Mouse (Mus musculus) liver, embryonic 13.5 days (tissue): ENCODE results near the gene Cfap100. TPM values are rescaled to one million over a fixed set of nuclear protein-coding genes. Genes with fewer than 3 reads are reported as not detected.

Experiments
- ATAC-seq: fragments of 200-750 bp; cut with Nextera tagmentation; 2 replicates; pipeline ENCODE4 v1.8.0; 2017; ENCODE audit warnings: low read depth, mild to moderate bottlenecking, moderate number of reproducible peaks, moderate library complexity
- DNase-seq: peaks from one replicate; pipeline ENCODE4 v3.0.0; 2022
- H3K27ac ChIP-seq: fragments of 300-500 bp; sonication (generic); 2 replicates; pipeline ENCODE4 v1.5.1; 2015; ENCODE audit warnings: moderate library complexity, mild to moderate bottlenecking, inconsistent platforms
- H3K27me3 ChIP-seq: fragments of 300-500 bp; sonication (generic); 2 replicates; pipeline ENCODE4 v1.6.1; 2015; ENCODE audit warnings: mild to moderate bottlenecking, inconsistent platforms
- H3K36me3 ChIP-seq: fragments of 300-500 bp; sonication (generic); 2 replicates; pipeline ENCODE4 v1.6.1; 2015; ENCODE audit warnings: mild to moderate bottlenecking, inconsistent platforms
- H3K4me1 ChIP-seq: fragments of 300-500 bp; sonication (generic); replicated peaks from 2 replicates; pipeline ENCODE4 v1.6.1; 2015; ENCODE audit warnings: inconsistent platforms
- H3K4me2 ChIP-seq: fragments of 300-500 bp; sonication (generic); 2 replicates; pipeline ENCODE4 v1.6.1; 2015; ENCODE audit warnings: inconsistent platforms, mild to moderate bottlenecking, moderate library complexity
- H3K4me3 ChIP-seq: fragments of 300-500 bp; sonication (generic); replicated peaks from 2 replicates; pipeline ENCODE4 v1.5.1; 2015; ENCODE audit warnings: mild to moderate bottlenecking, inconsistent platforms
- H3K9ac ChIP-seq: fragments of 300-500 bp; sonication (generic); 2 replicates; pipeline ENCODE4 v1.6.1; 2015; ENCODE audit warnings: mild to moderate bottlenecking, inconsistent platforms
- H3K9me3 ChIP-seq: fragments of 300-500 bp; sonication (generic); replicated peaks from 2 replicates; pipeline ENCODE4 v1.6.1; 2016; ENCODE audit warnings: inconsistent platforms
- WGBS: fragments of 180-500 bp; shearing (Covaris S2); methylation state at CpG from one replicate; pipeline ENCODE4 v1.1.7; 2015; ENCODE audit not compliant: insufficient replicate concordance; 5-methylcytosine and 5-hydroxymethylcytosine counted together
- polyA plus RNA-seq: library from polyadenylated mRNA; unstranded; fragments of >200 nt; fragmentation: Nextera tagmentation; extraction: Ambion mirVana; gene quantifications from 2 replicates; pipeline ENCODE4 v1.2.1, GENCODE M21; 2015

Cfap100 gene
- polyA plus RNA-seq, 1 experiment from 2014 or later: not detected

DNA sequence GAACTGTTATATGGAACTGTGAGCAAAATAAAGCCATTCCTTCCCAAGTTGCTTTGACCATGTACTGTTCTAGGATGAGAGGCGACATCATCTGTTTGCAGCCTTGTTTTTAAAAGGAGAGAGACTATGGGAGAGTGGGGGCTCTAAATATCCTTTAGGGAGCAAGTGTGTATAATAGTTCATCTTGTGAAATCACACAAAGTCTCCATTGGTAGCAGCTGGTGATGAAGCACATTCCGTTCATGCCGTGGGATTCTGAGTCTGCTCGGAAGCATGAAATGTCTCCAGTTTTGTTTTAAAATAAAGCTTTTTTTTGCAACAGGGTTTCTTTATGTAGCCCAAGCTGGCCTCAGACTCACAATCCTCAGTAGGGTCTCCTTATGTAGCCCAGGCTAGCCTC lies 2.6 kb downstream of the Cfap100 start:
- H3K4me1 ChIP-seq: peaks cover 14% of the 10 kb centered on the region
- H3K36me3 ChIP-seq: no peaks in the 10 kb centered on the region
- peaks cover 22% of the 10 kb centered on the region for H3K27me3 ChIP-seq
- DNase-seq: no peak
- no peak overlapping the region for H3K4me3 ChIP-seq
- no peaks in the 10 kb centered on the region for H3K9me3 ChIP-seq
- WGBS: 75% methylated on average over 4 of the region's 4 CpGs
- H3K9ac ChIP-seq: no peak overlapping the region
- no peak for ATAC-seq
- H3K27ac ChIP-seq: no peak overlapping the region
- H3K4me2 ChIP-seq: no peak overlapping the region

DNA sequence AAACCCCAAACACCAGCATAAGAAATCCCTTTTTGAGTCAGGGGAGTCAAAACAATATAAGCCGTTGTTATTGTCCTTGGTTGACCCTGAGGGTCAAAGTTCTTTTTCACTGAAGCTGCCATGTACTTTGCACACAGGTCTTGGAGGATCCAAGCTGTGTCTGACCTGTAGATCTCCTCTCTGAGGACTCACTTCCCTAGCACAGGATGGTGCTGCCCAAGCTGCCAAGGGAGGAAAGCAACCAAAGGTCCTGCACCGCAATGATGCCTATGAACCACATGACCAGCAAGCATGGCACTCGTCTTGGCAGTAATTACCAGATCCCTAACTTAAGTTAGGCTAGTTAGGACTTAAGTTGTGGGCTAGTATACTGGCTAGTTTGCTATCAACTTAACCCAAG lies 3.2 kb downstream of the Cfap100 start:
- WGBS: 51% methylated on average over 3 of the region's 3 CpGs
- H3K27me3 ChIP-seq: peaks cover 22% of the 10 kb centered on the region
- H3K36me3 ChIP-seq: no peaks in the 10 kb centered on the region
- no peak overlapping the region for H3K4me3 ChIP-seq
- H3K9me3 ChIP-seq: no peaks in the 10 kb centered on the region
- no peak overlapping the region for H3K9ac ChIP-seq
- H3K27ac ChIP-seq: no peak overlapping the region
- H3K4me1 ChIP-seq: peaks cover 14% of the 10 kb centered on the region
- H3K4me2 ChIP-seq: no peak overlapping the region
- no peak for ATAC-seq
- DNase-seq: no peak

DNA sequence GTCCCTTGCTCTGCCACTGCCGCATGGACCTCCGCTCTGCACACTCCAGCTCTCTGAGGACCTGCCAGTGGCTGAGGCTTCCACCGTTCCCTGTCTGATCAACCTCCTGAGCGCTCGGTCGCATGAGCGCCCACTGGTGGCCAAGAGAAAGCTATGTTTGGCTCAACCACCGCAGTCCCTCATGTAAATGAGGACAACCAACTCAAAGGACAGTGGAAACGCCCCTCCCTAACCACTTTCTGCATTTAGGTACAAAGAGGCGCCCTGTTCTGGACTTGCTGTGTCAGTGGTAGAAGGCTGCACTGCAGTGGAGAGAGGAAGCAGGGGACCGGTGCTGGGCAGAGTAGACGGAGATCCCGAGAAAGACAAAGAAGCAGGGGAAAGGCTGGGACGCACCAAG lies 6.0 kb downstream of the Cfap100 start:
- Histone ChIP-seq H3K4me2 (peak overlapping the region; percentile 45), H3K9me3 (no peaks in the 10 kb centered on the region), H3K4me1 (peaks cover 7% of the 10 kb centered on the region), H3K4me3 (no peak overlapping the region), H3K27me3 (peaks cover 11% of the 10 kb centered on the region), H3K36me3 (no peaks in the 10 kb centered on the region), H3K9ac (no peak overlapping the region), H3K27ac (no peak overlapping the region)
- 6% methylated on average over 14 of the region's 14 CpGs for WGBS
- DNase-seq: peak; percentile 58
- ATAC-seq: peak; percentile 77

DNA sequence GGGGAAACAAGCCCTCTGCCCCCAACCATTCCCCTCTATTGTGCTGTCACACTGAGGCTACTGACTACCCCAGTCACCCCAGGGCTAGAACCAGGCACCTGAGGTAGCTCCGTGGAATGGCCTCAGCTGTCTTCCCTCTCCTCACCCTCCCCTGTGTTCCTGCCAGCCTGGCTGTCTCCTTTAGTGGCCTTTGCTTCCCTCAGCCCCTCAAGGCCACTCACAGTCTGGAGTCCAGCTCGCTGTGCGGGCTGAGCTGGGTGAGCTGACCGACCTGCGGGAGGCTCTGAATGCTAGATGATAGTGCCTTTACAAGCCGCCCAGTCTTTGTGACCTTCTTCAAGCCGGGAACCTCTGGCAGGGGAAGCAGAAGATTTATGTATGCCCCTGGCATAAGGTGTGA lies 16.7 kb downstream of the Cfap100 start:
- Histone ChIP-seq H3K27me3 (no peaks in the 10 kb centered on the region), H3K4me2 (no peak overlapping the region), H3K36me3 (no peaks in the 10 kb centered on the region), H3K9me3 (no peaks in the 10 kb centered on the region), H3K4me3 (no peak overlapping the region), H3K27ac (no peak overlapping the region), H3K4me1 (no peaks in the 10 kb centered on the region), H3K9ac (no peak overlapping the region)
- DNase-seq (no peak), ATAC-seq (no peak)
- 69% methylated on average over 7 of the region's 7 CpGs for WGBS

DNA sequence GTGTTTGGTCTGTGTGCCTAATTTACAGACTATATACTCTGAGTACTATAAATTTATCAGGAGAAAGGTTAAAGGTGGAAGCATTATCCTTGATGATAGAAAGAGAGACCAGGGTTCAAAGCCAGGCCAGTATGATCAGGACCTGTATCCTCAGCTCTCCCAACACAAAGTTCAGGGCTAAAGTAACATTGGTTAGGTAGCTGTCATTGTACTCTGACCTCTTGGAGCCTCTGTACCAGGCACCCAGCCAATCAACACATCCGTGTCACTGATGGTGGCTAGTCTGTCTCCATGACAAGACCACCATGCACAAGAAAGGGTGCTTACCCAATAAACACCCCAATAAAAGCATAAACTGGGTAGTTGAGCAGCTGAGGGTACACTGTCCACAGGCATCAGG lies 17.6 kb downstream of the Cfap100 start:
- Histone ChIP-seq H3K36me3 (no peaks in the 10 kb centered on the region), H3K4me2 (no peak overlapping the region), H3K27ac (no peak overlapping the region), H3K9ac (no peak overlapping the region), H3K9me3 (no peaks in the 10 kb centered on the region), H3K4me1 (no peaks in the 10 kb centered on the region), H3K4me3 (no peak overlapping the region), H3K27me3 (no peaks in the 10 kb centered on the region)
- ATAC-seq (peak; percentile 33; the same call in 1 of the 2 replicates), DNase-seq (no peak)
- 63% methylated on average over 1 of the region's 1 CpGs for WGBS

DNA sequence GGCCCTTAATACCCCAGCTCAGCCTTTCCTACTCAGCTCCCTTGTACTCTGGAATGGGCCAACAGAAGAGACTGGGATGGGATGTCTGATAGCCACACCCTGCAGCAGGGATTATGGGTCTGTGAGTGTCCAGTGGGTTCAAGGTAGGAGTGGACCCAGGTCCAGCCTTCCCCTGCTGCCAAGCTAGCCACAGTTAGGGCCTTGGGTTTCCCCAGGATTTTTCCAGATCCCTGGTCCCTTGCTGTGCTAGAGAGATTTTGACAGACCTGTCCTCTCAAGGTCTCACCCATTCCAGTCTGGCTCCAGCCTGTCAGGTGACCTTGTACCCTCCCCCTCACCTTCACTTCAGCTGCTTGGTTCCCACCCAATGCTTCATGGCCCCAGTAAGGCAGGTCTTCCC lies 20.0 kb downstream of the Cfap100 start:
- Histone ChIP-seq H3K4me2 (no peak overlapping the region), H3K4me3 (no peak overlapping the region), H3K4me1 (no peaks in the 10 kb centered on the region), H3K27ac (no peak overlapping the region), H3K9me3 (no peaks in the 10 kb centered on the region), H3K27me3 (no peaks in the 10 kb centered on the region), H3K9ac (no peak overlapping the region), H3K36me3 (0 out of 2 replicates have a peak, but pooled peaks cover 4% of the 10 kb centered on the region)
- ATAC-seq (no peak), DNase-seq (no peak)

DNA sequence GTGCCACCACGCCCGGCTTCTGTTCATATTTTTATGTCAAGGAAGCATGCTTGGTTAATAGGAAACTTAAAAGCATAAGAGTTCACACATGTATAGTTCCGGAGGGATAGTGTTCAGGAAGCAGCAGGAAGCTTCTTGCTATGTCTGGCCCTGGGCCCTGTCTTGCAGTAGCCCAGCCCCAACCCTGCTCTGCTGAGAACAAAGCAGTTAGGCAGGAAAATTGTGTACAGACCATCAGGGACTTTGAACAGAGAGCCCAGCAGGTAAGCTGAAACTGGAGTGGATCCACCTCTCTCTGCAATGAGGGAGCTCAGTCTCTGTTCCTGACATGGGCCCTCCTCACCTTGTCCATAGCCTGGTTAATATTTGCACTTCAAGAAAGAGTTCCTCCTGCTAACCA lies 31.3 kb downstream of the Cfap100 start:
- no peak overlapping the region for H3K9ac ChIP-seq
- no peak overlapping the region for H3K4me3 ChIP-seq
- no peak for DNase-seq
- no peaks in the 10 kb centered on the region for H3K27me3 ChIP-seq
- 79% methylated on average over 3 of the region's 3 CpGs for WGBS
- peaks cover 30% of the 10 kb centered on the region for H3K36me3 ChIP-seq
- ATAC-seq: peak; percentile 31; the same call in 1 of the 2 replicates
- no peak overlapping the region for H3K4me2 ChIP-seq
- H3K9me3 ChIP-seq: no peaks in the 10 kb centered on the region
- H3K27ac ChIP-seq: no peak overlapping the region; the same call in 1 of the 2 replicates
- peaks cover 2% of the 10 kb centered on the region; the same call in 1 of the 2 replicates for H3K4me1 ChIP-seq

DNA sequence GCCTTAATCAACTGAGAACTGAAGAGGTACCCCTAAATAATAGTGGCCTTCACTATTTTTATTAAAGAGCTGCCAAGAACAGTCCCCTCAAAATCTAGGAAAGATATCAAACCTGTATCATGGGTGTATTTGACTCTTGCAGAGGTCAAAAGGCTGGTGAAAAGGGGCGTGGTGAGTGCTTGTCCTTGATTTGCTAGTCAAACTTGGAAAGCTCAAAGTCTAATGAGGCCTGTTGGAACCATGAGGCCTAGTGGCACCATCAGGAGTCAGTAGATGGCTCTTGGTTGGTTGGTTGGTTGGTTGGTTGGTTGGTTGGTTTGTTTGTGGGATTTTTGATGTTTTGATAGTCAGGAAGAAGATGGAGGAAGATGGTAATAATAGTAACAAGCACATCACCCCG lies 32.8 kb downstream of the Cfap100 start:
- Histone ChIP-seq H3K9ac (no peak overlapping the region), H3K4me2 (no peak overlapping the region), H3K27ac (no peak overlapping the region), H3K36me3 (peaks cover 31% of the 10 kb centered on the region), H3K27me3 (no peaks in the 10 kb centered on the region), H3K4me3 (no peak overlapping the region), H3K4me1 (peaks cover 2% of the 10 kb centered on the region; the same call in 1 of the 2 replicates), H3K9me3 (no peaks in the 10 kb centered on the region)
- no peak for DNase-seq
- no peak for ATAC-seq
- WGBS: 81% methylated on average over 2 of the region's 2 CpGs

DNA sequence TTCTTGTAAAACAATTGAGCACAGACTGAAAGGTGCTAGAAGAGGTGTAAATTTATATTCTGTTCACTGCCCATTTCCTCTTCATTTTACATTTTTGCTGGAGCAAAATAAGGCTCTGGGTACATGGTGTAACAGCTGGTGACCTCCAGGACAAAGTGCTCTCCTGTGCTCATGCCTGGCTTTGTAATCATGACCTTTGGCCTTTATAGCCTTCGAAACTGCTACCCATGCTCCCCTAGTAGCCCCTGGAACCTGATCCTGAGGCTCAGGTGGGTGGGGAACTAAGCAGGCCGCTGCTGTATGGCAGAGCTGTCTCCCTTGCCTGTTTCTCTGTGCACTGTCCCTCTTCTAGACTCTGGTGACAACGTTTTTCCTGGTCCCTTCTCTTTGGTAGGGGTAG lies 34.6 kb downstream of the Cfap100 start:
- WGBS: 52% methylated on average over 3 of the region's 3 CpGs
- peak overlapping the region; percentile 25; the same call in 1 of the 2 replicates for H3K27ac ChIP-seq
- peak; percentile 66 for ATAC-seq

DNA sequence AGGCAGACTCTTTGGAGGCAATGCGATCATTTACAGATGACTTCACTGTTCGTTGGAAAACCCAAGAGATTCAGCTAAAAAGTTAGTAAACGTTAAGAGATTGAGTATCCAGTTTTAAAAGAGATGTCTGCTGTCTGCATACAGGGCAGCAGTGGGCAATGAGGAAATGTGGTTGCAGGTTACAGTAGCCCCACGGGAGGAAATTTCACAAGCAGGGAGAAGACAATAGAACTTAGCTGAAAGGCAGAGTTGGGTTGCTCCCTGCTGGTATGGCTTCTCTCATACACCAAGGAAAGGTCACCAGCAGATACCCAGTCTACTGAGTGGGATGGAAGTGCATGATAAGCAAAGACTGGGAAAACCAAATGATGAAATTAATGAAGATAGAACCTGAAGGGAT lies 38.0 kb downstream of the Cfap100 start:
- no peak for ATAC-seq
- peaks cover 36% of the 10 kb centered on the region for H3K36me3 ChIP-seq

More for the DNA sequence above, 34.6 kb downstream of the Cfap100 start:
- Histone ChIP-seq H3K9me3 (no peaks in the 10 kb centered on the region), H3K4me3 (no peak overlapping the region), H3K9ac (no peak overlapping the region), H3K27me3 (no peaks in the 10 kb centered on the region), H3K36me3 (peaks cover 30% of the 10 kb centered on the region), H3K4me2 (no peak overlapping the region), H3K4me1 (peaks cover 2% of the 10 kb centered on the region; the same call in 1 of the 2 replicates)
- no peak for DNase-seq

DNA sequence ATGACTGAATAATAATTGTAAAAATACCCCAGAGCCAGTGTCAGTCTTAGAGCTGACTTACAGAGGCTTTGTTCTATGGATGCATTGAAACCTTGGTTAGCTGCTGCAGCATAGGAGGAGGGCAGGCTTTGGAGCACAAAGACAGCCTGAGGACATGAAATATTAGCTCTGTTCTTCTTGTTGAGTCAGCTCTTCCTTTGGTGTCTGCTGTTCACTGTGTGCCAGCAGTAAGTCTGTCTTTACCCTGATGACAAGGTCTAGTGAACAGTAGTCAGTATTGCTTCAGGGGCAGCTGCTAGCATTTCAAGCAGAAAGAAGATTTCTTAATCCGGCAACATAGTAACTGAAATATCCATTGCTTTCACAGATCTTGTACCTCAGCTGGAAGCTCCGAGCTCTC lies 47.1 kb downstream of the Cfap100 start:
- no peak for DNase-seq
- Histone ChIP-seq H3K4me3 (no peak overlapping the region), H3K27ac (no peak overlapping the region), H3K4me2 (no peak overlapping the region), H3K27me3 (no peaks in the 10 kb centered on the region), H3K9ac (no peak overlapping the region), H3K4me1 (no peaks in the 10 kb centered on the region; the same call in 1 of the 2 replicates), H3K36me3 (peaks cover 71% of the 10 kb centered on the region), H3K9me3 (no peaks in the 10 kb centered on the region)
- no peak for ATAC-seq
- 82% methylated on average over 2 of the region's 2 CpGs for WGBS

More for the DNA sequence above, 38.0 kb downstream of the Cfap100 start:
- WGBS: 69% methylated on average over 4 of the region's 4 CpGs
- Histone ChIP-seq H3K9ac (no peak overlapping the region), H3K27ac (no peak overlapping the region), H3K4me1 (no peaks in the 10 kb centered on the region; the same call in 1 of the 2 replicates), H3K27me3 (no peaks in the 10 kb centered on the region), H3K9me3 (no peaks in the 10 kb centered on the region), H3K4me2 (no peak overlapping the region), H3K4me3 (no peak overlapping the region)
- no peak for DNase-seq

DNA sequence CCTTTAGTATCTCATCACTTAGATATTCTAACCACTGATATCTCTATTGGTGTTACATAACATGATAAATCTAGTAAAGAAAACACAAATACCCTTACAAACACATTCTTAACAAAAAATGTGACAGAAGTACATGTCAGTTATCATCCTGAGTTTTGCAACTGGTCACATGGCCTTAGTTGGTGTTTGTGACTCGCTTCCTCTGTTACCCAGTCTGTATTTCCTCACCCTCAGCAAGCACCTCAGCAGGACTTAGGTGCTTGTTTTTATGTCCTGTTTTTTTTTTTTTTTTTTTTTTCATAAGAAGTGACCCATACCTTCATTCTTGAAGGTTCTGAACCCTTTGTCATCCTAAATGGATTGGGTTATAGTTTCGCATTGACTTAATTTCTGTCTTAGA lies 50.9 kb downstream of the Cfap100 start:
- H3K27ac ChIP-seq: no peak overlapping the region
- DNase-seq: no peak
- H3K36me3 ChIP-seq: peaks cover 79% of the 10 kb centered on the region
- no peaks in the 10 kb centered on the region for H3K27me3 ChIP-seq
- H3K9ac ChIP-seq: no peak overlapping the region
- 83% methylated on average over 2 of the region's 2 CpGs for WGBS
- ATAC-seq: no peak
- peaks cover 35% of the 10 kb centered on the region for H3K4me1 ChIP-seq
- H3K4me3 ChIP-seq: no peak overlapping the region
- no peak overlapping the region for H3K4me2 ChIP-seq
- H3K9me3 ChIP-seq: no peaks in the 10 kb centered on the region
